Mouse (Mus musculus) CH12.LX (cell line): ENCODE measurements around the gene Prnp. TPM values are rescaled to one million over a fixed set of nuclear protein-coding genes. Genes with fewer than 3 reads are reported as not detected.

Experiments
- polyA plus RNA-seq: library from polyadenylated mRNA; unstranded; fragments of >175 nt; gene quantifications from 2 replicates; pipeline ENCODE4 v1.2.1, GENCODE M21; 2012; ENCODE audit warnings: low read depth; ENCODE audit not compliant: insufficient read length
- total RNA-seq, 2 experiments: library from RNA; depleted of rRNA; stranded (reverse); fragments of 300-350 nt in 1 of 2; fragments of >200 nt in 1 of 2; gene quantifications; 2 replicates each; pipeline ENCODE4 v1.2.3; 2012 to 2014

Prnp gene
- total and polyA plus RNA-seq, 3 experiments, result 4.5 to 6.4 (median 5.7) TPM

Other genes with a start within 250 kb of the Prnp start
- gene Erv3, start 50.2 kb upstream of the Prnp start, total RNA-seq (2012; rRNA removed), result not detected in 2 replicates
- gene Erv3, start 50.2 kb upstream of the Prnp start, total RNA-seq (2014; rRNA removed), result not detected in 2 replicates
- gene Erv3, start 50.2 kb upstream of the Prnp start, polyA plus RNA-seq, result not detected in 2 replicates
- gene Prn, start within 50 bp of the Prnp start, total RNA-seq (2012; rRNA removed), result not detected in 2 replicates
- not detected in 2 replicates for gene Prn, start within 50 bp of the Prnp start, total RNA-seq (2014; rRNA removed)
- not detected in 2 replicates for gene Prn, start within 50 bp of the Prnp start, polyA plus RNA-seq
- gene Prnd, start 40.9 kb downstream of the Prnp start, total RNA-seq (2012; rRNA removed), result 0.76 and 1.0 TPM in 2 replicates
- 4.7 and 5.6 TPM in 2 replicates for gene Prnd, start 40.9 kb downstream of the Prnp start, total RNA-seq (2014; rRNA removed)
- 11.4 and 12.8 TPM in 2 replicates for gene Prnd, start 40.9 kb downstream of the Prnp start, polyA plus RNA-seq
- gene Rassf2, start 120.3 kb downstream of the Prnp start, total RNA-seq (2012; rRNA removed), result 44.4 and 45.3 TPM in 2 replicates
- gene Rassf2, start 120.3 kb downstream of the Prnp start, total RNA-seq (2014; rRNA removed), result 30.2 and 33.8 TPM in 2 replicates
- gene Rassf2, start 120.3 kb downstream of the Prnp start, polyA plus RNA-seq, result 60.4 and 61.5 TPM in 2 replicates
- 11.8 and 13.4 TPM in 2 replicates for gene Slc23a2, start 235.2 kb downstream of the Prnp start, total RNA-seq (2012; rRNA removed)
- 10.6 and 11.0 TPM in 2 replicates for gene Slc23a2, start 235.2 kb downstream of the Prnp start, total RNA-seq (2014; rRNA removed)
- gene Slc23a2, start 235.2 kb downstream of the Prnp start, polyA plus RNA-seq, result 20.3 and 21.7 TPM in 2 replicates